Mouse (Mus musculus) lung, postnatal 0 days (tissue): Measurements from ENCODE around the gene Rtl10. TPM values are rescaled to one million over a fixed set of nuclear protein-coding genes. Genes with fewer than 3 reads are reported as not detected.

Source experiments
- ATAC-seq: fragments of 200-750 bp; cut with Nextera tagmentation; 2 replicates; pipeline ENCODE4 v1.8.0; 2017; ENCODE audit warnings: moderate library complexity
- DNase-seq: peaks from one replicate; pipeline ENCODE4 v3.0.0-alpha.2; 2016; ENCODE audit warnings: low spot score
- H3K27ac ChIP-seq: fragments of 300-500 bp; sonication (generic); 2 replicates; pipeline ENCODE4 v1.5.1; 2014; ENCODE audit warnings: antibody characterized with exemption, mild to moderate bottlenecking, low read length, mixed read lengths
- H3K27me3 ChIP-seq: fragments of 300-500 bp; sonication (generic); replicated peaks from 2 replicates; pipeline ENCODE4 v1.6.1; 2014; ENCODE audit warnings: low read length, mixed read lengths; ENCODE audit not compliant: insufficient read depth
- H3K36me3 ChIP-seq: fragments of 300-500 bp; sonication (generic); 2 replicates; pipeline ENCODE4 v1.6.1; 2014; ENCODE audit warnings: low read length, mixed read lengths; ENCODE audit not compliant: insufficient read depth
- H3K4me1 ChIP-seq: fragments of 300-500 bp; sonication (generic); 2 replicates; pipeline ENCODE4 v1.6.1; 2014; ENCODE audit warnings: antibody characterized with exemption, low read depth, low read length, mixed read lengths; ENCODE audit not compliant: insufficient read depth
- H3K4me2 ChIP-seq: fragments of 300-500 bp; sonication (generic); replicated peaks from 2 replicates; pipeline ENCODE4 v1.6.1; 2014; ENCODE audit warnings: low read depth, mild to moderate bottlenecking, low read length, moderate library complexity, mixed read lengths
- H3K4me3 ChIP-seq: fragments of 300-500 bp; sonication (generic); 2 replicates; pipeline ENCODE4 v1.5.1; 2014; ENCODE audit warnings: low read depth, low read length
- H3K9ac ChIP-seq: fragments of 300-500 bp; sonication (generic); replicated peaks from 2 replicates; pipeline ENCODE4 v1.6.1; 2014; ENCODE audit warnings: low read depth, mild to moderate bottlenecking
- H3K9me3 ChIP-seq: fragments of 300-500 bp; sonication (generic); 2 replicates; pipeline ENCODE4 v1.6.1; 2016; ENCODE audit warnings: low read length, mixed read lengths
- CTCF ChIP-seq: IDR thresholded peaks from 2 replicates; pipeline ENCODE4 v1.5.1; 2016; ENCODE audit warnings: antibody characterized with exemption, mild to moderate bottlenecking
- EP300 ChIP-seq: IDR thresholded peaks from 2 replicates; pipeline ENCODE4 v1.6.1; 2016; ENCODE audit warnings: antibody characterized with exemption, mild to moderate bottlenecking, control low read depth
- WGBS: fragments of 180-500 bp; shearing (Covaris S2); extraction: QIAGEN DNeasy Blood & Tissue Kit; methylation state at CpG from one replicate; pipeline ENCODE4 v1.1.7; 2014; 5-methylcytosine and 5-hydroxymethylcytosine counted together
- polyA plus RNA-seq: library from polyadenylated mRNA; unstranded; fragments of >200 nt; fragmentation: Nextera tagmentation; extraction: Ambion mirVana; gene quantifications from 2 replicates; pipeline ENCODE4 v1.2.1, GENCODE M21; 2015

Gene Rtl10
- polyA plus RNA-seq, 1 experiment from 2014 or later = 1.1 TPM

- Histone ChIP-seq H3K27ac (no peak overlapping the region), H3K9me3 (no peaks in the 10 kb centered on the region), H3K4me3 (no peak overlapping the region), H3K9ac (no peak overlapping the region), H3K36me3 (no peaks in the 10 kb centered on the region), H3K27me3 (no peaks in the 10 kb centered on the region), H3K4me2 (no peak overlapping the region), H3K4me1 (no peaks in the 10 kb centered on the region)
- DNase-seq = peak; percentile 25
- TF ChIP-seq CTCF = no peak
- no peak for TF ChIP-seq EP300
- WGBS = 41% methylated on average over 3 of the region's 3 CpGs
- peak; percentile 73 for ATAC-seq
Observed at GRCm38 (mm10) chr16:18464271-18464670, 34.4 kb upstream of the Rtl10 start.

DNA sequence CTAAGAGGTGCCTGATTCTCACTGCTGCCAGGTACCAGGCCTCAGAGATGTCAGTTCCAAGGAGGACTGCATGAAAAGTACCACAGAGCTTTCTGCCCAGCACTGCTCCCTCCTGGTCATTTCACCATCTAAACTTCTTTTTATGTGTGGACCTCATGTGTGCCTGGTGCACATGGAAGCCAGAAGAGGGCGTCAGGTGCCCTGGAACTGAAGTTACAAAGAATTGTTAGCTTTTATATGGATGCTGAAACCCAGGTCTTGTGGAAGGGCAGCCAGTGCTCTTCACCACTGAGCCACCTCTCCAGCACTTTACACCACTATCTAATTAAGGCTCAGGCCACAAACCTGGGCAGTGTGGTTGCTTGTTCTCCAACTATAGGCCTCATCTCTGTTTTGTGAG is 27.9 kb upstream of the Rtl10 start:
- DNase-seq (no peak), ATAC-seq (no peak)
- no peak overlapping the region for H3K4me3 ChIP-seq
- TF ChIP-seq EP300 (no peak), CTCF (peak; percentile 50)
- H3K4me2 ChIP-seq = no peak overlapping the region
- no peaks in the 10 kb centered on the region for H3K27me3 ChIP-seq
- H3K4me1 ChIP-seq = no peaks in the 10 kb centered on the region
- H3K36me3 ChIP-seq = peaks cover 8% of the 10 kb centered on the region; the same call in 1 of the 2 replicates
- 40% methylated on average over 1 of the region's 1 CpGs for WGBS
- no peaks in the 10 kb centered on the region for H3K9me3 ChIP-seq
- no peak overlapping the region for H3K9ac ChIP-seq
- no peak overlapping the region for H3K27ac ChIP-seq

DNA sequence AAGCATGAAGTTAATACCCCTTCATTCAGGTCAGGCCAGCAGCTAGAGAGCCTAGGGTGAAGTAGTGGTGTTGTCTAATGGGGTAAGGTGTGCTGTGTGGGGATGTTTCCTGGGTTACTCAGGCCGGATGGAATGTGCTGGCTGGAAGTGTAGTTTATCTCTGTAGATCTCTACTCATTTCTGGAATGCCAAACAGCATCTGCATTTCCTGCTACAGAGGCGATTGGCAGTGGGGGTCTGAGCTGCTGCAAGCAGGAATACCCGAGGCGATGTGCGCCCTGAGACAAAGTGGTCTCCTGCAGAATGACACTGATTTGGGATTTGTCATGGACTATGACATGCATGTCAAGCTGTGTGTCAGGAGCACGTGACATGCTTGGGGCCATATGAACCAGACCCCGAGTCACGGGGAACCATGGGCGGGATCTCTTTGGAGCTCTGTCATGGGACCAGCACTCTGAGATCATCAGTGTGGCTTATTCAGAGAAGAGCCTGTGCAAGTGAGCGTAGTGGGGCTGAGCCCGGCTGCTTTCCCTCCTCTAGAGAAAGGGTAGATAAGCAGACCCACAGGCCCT is 27.2 kb upstream of the Rtl10 start:
- TF ChIP-seq CTCF (no peak), EP300 (no peak)
- H3K9ac ChIP-seq = no peak overlapping the region
- H3K27ac ChIP-seq = no peak overlapping the region
- no peak overlapping the region for H3K4me2 ChIP-seq
- no peaks in the 10 kb centered on the region for H3K9me3 ChIP-seq
- DNase-seq (no peak), ATAC-seq (peak; percentile 16; the same call in 1 of the 2 replicates)
- no peak overlapping the region for H3K4me3 ChIP-seq
- H3K27me3 ChIP-seq = no peaks in the 10 kb centered on the region
- WGBS = 66% methylated on average over 11 of the region's 11 CpGs
- H3K36me3 ChIP-seq = peaks cover 8% of the 10 kb centered on the region; the same call in 1 of the 2 replicates
- H3K4me1 ChIP-seq = no peaks in the 10 kb centered on the region

DNA sequence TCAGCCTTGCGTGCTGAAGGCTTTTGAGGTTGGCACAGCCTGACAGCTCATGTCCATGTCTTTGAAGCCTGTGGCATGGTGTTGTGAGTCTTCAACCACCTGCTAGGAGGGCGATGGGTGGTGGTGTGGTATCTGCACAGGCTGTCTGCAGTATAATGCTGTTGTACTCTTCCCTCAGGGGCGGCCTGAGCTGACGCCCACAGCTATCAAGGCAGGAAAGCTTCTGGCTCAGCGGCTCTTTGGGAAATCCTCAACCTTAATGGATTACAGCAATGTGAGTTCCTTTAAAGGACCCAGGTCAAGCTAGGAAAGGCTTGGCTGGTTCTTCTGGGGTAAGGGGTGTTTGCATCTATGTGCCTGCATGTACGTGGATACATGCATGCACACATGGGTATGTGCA is 26.7 kb upstream of the Rtl10 start:
- H3K4me2 ChIP-seq = no peak overlapping the region
- H3K4me3 ChIP-seq = no peak overlapping the region
- no peaks in the 10 kb centered on the region for H3K4me1 ChIP-seq
- peaks cover 8% of the 10 kb centered on the region; the same call in 1 of the 2 replicates for H3K36me3 ChIP-seq
- no peak for DNase-seq
- ATAC-seq = no peak
- TF ChIP-seq EP300 (no peak), CTCF (no peak)
- 87% methylated on average over 6 of the region's 6 CpGs for WGBS
- no peak overlapping the region for H3K27ac ChIP-seq
- H3K9ac ChIP-seq = no peak overlapping the region
- no peaks in the 10 kb centered on the region for H3K9me3 ChIP-seq
- H3K27me3 ChIP-seq = no peaks in the 10 kb centered on the region

GRCm38 (mm10) chr16:18472416-18472815 is 26.3 kb upstream of the Rtl10 start:
- H3K36me3 ChIP-seq = peaks cover 8% of the 10 kb centered on the region; the same call in 1 of the 2 replicates
- H3K4me3 ChIP-seq = no peak overlapping the region
- no peak overlapping the region for H3K4me2 ChIP-seq
- DNase-seq (no peak), ATAC-seq (no peak)
- H3K9me3 ChIP-seq = no peaks in the 10 kb centered on the region
- no peak for TF ChIP-seq EP300
- TF ChIP-seq CTCF = no peak
- no peaks in the 10 kb centered on the region for H3K4me1 ChIP-seq
- 81% methylated on average over 4 of the region's 4 CpGs for WGBS
- H3K27ac ChIP-seq = no peak overlapping the region
- no peaks in the 10 kb centered on the region for H3K27me3 ChIP-seq
- H3K9ac ChIP-seq = no peak overlapping the region

- no peak overlapping the region for H3K4me3 ChIP-seq
- H3K4me1 ChIP-seq = no peaks in the 10 kb centered on the region
- H3K9me3 ChIP-seq = no peaks in the 10 kb centered on the region
- ATAC-seq (no peak), DNase-seq (no peak)
- no peak overlapping the region for H3K27ac ChIP-seq
- H3K36me3 ChIP-seq = peaks cover 8% of the 10 kb centered on the region; the same call in 1 of the 2 replicates
- no peak overlapping the region for H3K4me2 ChIP-seq
- 77% methylated on average over 8 of the region's 8 CpGs for WGBS
- TF ChIP-seq EP300 = no peak
- no peak overlapping the region for H3K9ac ChIP-seq
- H3K27me3 ChIP-seq = no peaks in the 10 kb centered on the region
Observed at GRCm38 (mm10) chr16:18472976-18473375, 25.7 kb upstream of the Rtl10 start.

DNA sequence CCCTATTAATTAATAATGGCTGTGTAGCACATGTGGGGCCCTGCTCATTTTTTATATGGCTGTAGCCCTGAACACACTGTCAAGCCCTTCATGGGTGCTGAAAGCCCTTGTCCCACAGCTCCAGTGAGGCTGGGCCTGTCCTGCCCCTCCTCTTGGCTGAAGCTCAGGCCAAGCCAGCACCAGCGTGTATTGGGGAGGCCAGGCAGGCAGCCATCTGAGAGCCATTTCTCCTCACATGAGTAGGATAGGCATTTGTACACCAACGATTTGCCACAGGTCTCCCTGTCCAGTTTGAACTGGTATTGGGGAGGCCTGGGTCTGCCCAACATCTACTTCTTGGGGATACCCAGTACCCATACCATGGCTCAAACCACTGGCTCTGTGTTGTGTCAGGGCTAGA is 24.7 kb upstream of the Rtl10 start:
- Histone ChIP-seq H3K9ac (no peak overlapping the region), H3K4me1 (no peaks in the 10 kb centered on the region), H3K36me3 (peaks cover 8% of the 10 kb centered on the region; the same call in 1 of the 2 replicates), H3K27ac (no peak overlapping the region), H3K9me3 (no peaks in the 10 kb centered on the region), H3K4me2 (no peak overlapping the region), H3K27me3 (no peaks in the 10 kb centered on the region), H3K4me3 (no peak overlapping the region)
- DNase-seq (no peak), ATAC-seq (no peak)
- WGBS = 68% methylated on average over 2 of the region's 2 CpGs
- TF ChIP-seq CTCF = no peak
- no peak for TF ChIP-seq EP300
